Mouse (Mus musculus) olfactory bulb, adult 2 months (tissue): ENCODE results near the gene Fdxacb1. TPM values are rescaled to one million over a fixed set of nuclear protein-coding genes. Genes with fewer than 3 reads are reported as not detected.

Experiments
- H3K27ac ChIP-seq: fragments of 200-500 bp; 2 replicates; pipeline ENCODE4 v1.5.1; 2012; ENCODE audit warnings: low read depth, low read length; ENCODE audit not compliant: insufficient read depth
- H3K4me1 ChIP-seq: fragments of 200-500 bp; 2 replicates; pipeline ENCODE4 v1.6.1; 2012; ENCODE audit warnings: low read length; ENCODE audit not compliant: control insufficient read depth, insufficient read depth
- H3K4me3 ChIP-seq: fragments of 200-500 bp; 2 replicates; pipeline ENCODE4 v1.5.1; 2012; ENCODE audit warnings: mild to moderate bottlenecking, low read depth, low read length, moderate library complexity; ENCODE audit not compliant: insufficient read depth
- CTCF ChIP-seq: fragments of 200-500 bp; IDR thresholded peaks from 2 replicates; pipeline ENCODE4 v1.5.1; 2012; ENCODE audit warnings: low read depth, mild to moderate bottlenecking, low read length, moderate library complexity; ENCODE audit not compliant: insufficient read depth
- POLR2A ChIP-seq: fragments of 200-500 bp; IDR thresholded peaks from 2 replicates; pipeline ENCODE4 v1.6.1; 2012; ENCODE audit warnings: mild to moderate bottlenecking, low read depth, low read length, moderate library complexity; ENCODE audit not compliant: insufficient read depth
- WGBS: fragments of 180-500 bp; shearing (Covaris S2); methylation state at CpG from one replicate; pipeline ENCODE4 v1.1.7; 2018; 5-methylcytosine and 5-hydroxymethylcytosine counted together
- polyA plus RNA-seq: library from polyadenylated mRNA; stranded (reverse); fragments of >200 nt; gene quantifications from 2 replicates; pipeline ENCODE4 v1.2.4, GENCODE M21; 2012; ENCODE audit warnings: low replicate concordance; ENCODE audit not compliant: missing spikeins, insufficient read depth, insufficient read length

The Fdxacb1 gene
- not detected in 2 replicates for polyA plus RNA-seq

GRCm38 (mm10) chr9:50768107-50769002 is at the start of gene Fdxacb1:
TSS of gene Fdxacb1 (plus strand) at chr9:50768236.
- Histone ChIP-seq H3K4me1 (peaks cover 3% of the 10 kb centered on the region; the same call in 1 of the 2 replicates), H3K4me3 (peak within 1 kb of the TSS; percentile 71), H3K27ac (peak within 1 kb of the TSS; percentile 78)
- TF ChIP-seq POLR2A (no peak; the same call in 1 of the 2 replicates), CTCF (peak; percentile 95)
- WGBS: 3% methylated on average over 59 of the region's 59 CpGs

GRCm38 (mm10) chr9:50718878-50719277 is 49.2 kb upstream of the Fdxacb1 start:
- Histone ChIP-seq H3K4me1 (peaks cover 12% of the 10 kb centered on the region), H3K4me3 (no peak overlapping the region), H3K27ac (no peak overlapping the region)
- 52% methylated on average over 4 of the region's 4 CpGs for WGBS
- TF ChIP-seq CTCF (no peak), POLR2A (no peak)

- WGBS: 67% methylated on average over 12 of the region's 12 CpGs
- no peak overlapping the region for H3K27ac ChIP-seq
- TF ChIP-seq POLR2A: no peak
- no peak for TF ChIP-seq CTCF
- H3K4me3 ChIP-seq: no peak overlapping the region
- H3K4me1 ChIP-seq: peaks cover 20% of the 10 kb centered on the region
These were observed 47.0 kb upstream of the Fdxacb1 start for GRCm38 (mm10) chr9:50721061-50721460.

GRCm38 (mm10) chr9:50722451-50722911 is 45.6 kb upstream of the Fdxacb1 start:
- H3K4me1 ChIP-seq: peaks cover 28% of the 10 kb centered on the region
- 21% methylated on average over 8 of the region's 8 CpGs for WGBS
- no peak overlapping the region for H3K27ac ChIP-seq
- H3K4me3 ChIP-seq: no peak overlapping the region
- no peak for TF ChIP-seq CTCF
- TF ChIP-seq POLR2A: no peak

GRCm38 (mm10) chr9:50723406-50723805 is 44.6 kb upstream of the Fdxacb1 start:
- Histone ChIP-seq H3K4me3 (no peak overlapping the region), H3K4me1 (peaks cover 33% of the 10 kb centered on the region), H3K27ac (peak overlapping the region; percentile 87)
- no peak for TF ChIP-seq POLR2A
- TF ChIP-seq CTCF: no peak
- WGBS: 6% methylated on average over 7 of the region's 7 CpGs

- Histone ChIP-seq H3K4me1 (peaks cover 37% of the 10 kb centered on the region), H3K27ac (no peak overlapping the region), H3K4me3 (no peak overlapping the region)
- TF ChIP-seq CTCF (no peak), POLR2A (no peak)
- WGBS: 78% methylated on average over 2 of the region's 2 CpGs
These were observed 43.9 kb upstream of the Fdxacb1 start for GRCm38 (mm10) chr9:50724147-50724546.

GRCm38 (mm10) chr9:50724661-50725330 is 43.2 kb upstream of the Fdxacb1 start:
- H3K27ac ChIP-seq: no peak overlapping the region
- 23% methylated on average over 3 of the region's 3 CpGs for WGBS
- peaks cover 37% of the 10 kb centered on the region for H3K4me1 ChIP-seq
- H3K4me3 ChIP-seq: no peak overlapping the region
- no peak for TF ChIP-seq CTCF
- no peak for TF ChIP-seq POLR2A

GRCm38 (mm10) chr9:50725921-50726590 is 42.0 kb upstream of the Fdxacb1 start:
- peaks cover 37% of the 10 kb centered on the region for H3K4me1 ChIP-seq
- WGBS: 36% methylated on average over 8 of the region's 8 CpGs
- H3K4me3 ChIP-seq: no peak overlapping the region
- H3K27ac ChIP-seq: no peak overlapping the region
- TF ChIP-seq CTCF (no peak), POLR2A (no peak)
